Mouse (Mus musculus): ENCODE results near the gene Dazl. TPM values are rescaled to one million over a fixed set of nuclear protein-coding genes. Genes with fewer than 3 reads are reported as not detected.

The Dazl gene
- polyA plus RNA-seq, 1 experiment = 3.1 TPM

GRCm38 (mm10) chr17:50318810-50319209, 25.4 kb upstream of the Dazl start:
- Histone ChIP-seq H3K4me3 (ENCODE audit: insufficient read depth, low read length) (no peak overlapping the region), H3K4me1 (ENCODE audit: control insufficient read depth, insufficient read depth, low read length) (no peaks in the 10 kb centered on the region), H3K27ac (ENCODE audit: insufficient read depth, low read length) (no peak overlapping the region)
- TF ChIP-seq CTCF (IDR thresholded peaks at IDR 0.05; ENCODE audit: extremely low read depth, insufficient read depth, low read length) (no peak), POLR2A (IDR thresholded peaks at IDR 0.05; ENCODE audit: extremely low read depth, insufficient read depth, low read length) (no peak)

GRCm38 (mm10) chr17:50316216-50317150, 23.0 kb upstream of the Dazl start:
- TF ChIP-seq CTCF (IDR thresholded peaks at IDR 0.05; ENCODE audit: extremely low read depth, insufficient read depth, low read length) (no peak), POLR2A (IDR thresholded peaks at IDR 0.05; ENCODE audit: extremely low read depth, insufficient read depth, low read length) (no peak)
- Histone ChIP-seq H3K27ac (ENCODE audit: insufficient read depth, low read length) (no peak overlapping the region), H3K4me1 (ENCODE audit: control insufficient read depth, insufficient read depth, low read length) (no peaks in the 10 kb centered on the region), H3K4me3 (ENCODE audit: insufficient read depth, low read length) (no peak overlapping the region)

- peaks cover 1% of the 10 kb centered on the region; the same call in 1 of the 2 replicates for H3K4me1 ChIP-seq (ENCODE audit: control insufficient read depth, insufficient read depth, low read length)
- TF ChIP-seq POLR2A (IDR thresholded peaks at IDR 0.05; ENCODE audit: extremely low read depth, insufficient read depth, low read length) = no peak
- TF ChIP-seq CTCF (IDR thresholded peaks at IDR 0.05; ENCODE audit: extremely low read depth, insufficient read depth, low read length) = no peak
- H3K27ac ChIP-seq (ENCODE audit: insufficient read depth, low read length) = no peak overlapping the region
- H3K4me3 ChIP-seq (ENCODE audit: insufficient read depth, low read length) = no peak overlapping the region
Measured at GRCm38 (mm10) chr17:50310148-50310802, 16.8 kb upstream of the Dazl start.

GRCm38 (mm10) chr17:50309512-50310072, 16.2 kb upstream of the Dazl start:
- Histone ChIP-seq H3K4me1 (ENCODE audit: control insufficient read depth, insufficient read depth, low read length) (peaks cover 1% of the 10 kb centered on the region; the same call in 1 of the 2 replicates), H3K27ac (ENCODE audit: insufficient read depth, low read length) (no peak overlapping the region), H3K4me3 (ENCODE audit: insufficient read depth, low read length) (no peak overlapping the region)
- TF ChIP-seq POLR2A (IDR thresholded peaks at IDR 0.05; ENCODE audit: extremely low read depth, insufficient read depth, low read length) (no peak), CTCF (IDR thresholded peaks at IDR 0.05; ENCODE audit: extremely low read depth, insufficient read depth, low read length) (no peak)

DNA sequence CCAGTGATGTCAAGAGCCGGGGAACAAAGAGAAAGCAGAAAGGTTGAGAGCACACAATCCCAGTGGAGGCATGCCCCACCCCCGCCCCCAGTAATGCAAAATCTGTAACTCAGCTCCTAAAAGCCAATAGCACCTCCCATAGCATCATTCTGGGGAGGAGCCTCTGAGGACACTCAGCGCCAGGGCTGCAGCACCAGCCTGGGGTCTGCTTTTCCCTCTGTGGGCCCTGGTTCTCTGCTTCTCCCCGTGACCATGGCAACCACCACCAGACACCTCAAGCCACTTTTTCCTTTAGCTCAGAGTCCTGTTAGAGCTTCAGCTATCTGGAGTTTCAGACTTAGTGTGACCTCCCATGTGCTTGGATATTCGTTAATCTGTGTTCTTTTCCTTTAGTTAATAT, 15.4 kb upstream of the Dazl start:
- H3K4me3 ChIP-seq (ENCODE audit: insufficient read depth, low read length) = no peak overlapping the region
- H3K27ac ChIP-seq (ENCODE audit: insufficient read depth, low read length) = no peak overlapping the region
- H3K4me1 ChIP-seq (ENCODE audit: control insufficient read depth, insufficient read depth, low read length) = peaks cover 1% of the 10 kb centered on the region; the same call in 1 of the 2 replicates
- no peak for TF ChIP-seq CTCF (IDR thresholded peaks at IDR 0.05; ENCODE audit: extremely low read depth, insufficient read depth, low read length)
- TF ChIP-seq POLR2A (IDR thresholded peaks at IDR 0.05; ENCODE audit: extremely low read depth, insufficient read depth, low read length) = no peak

DNA sequence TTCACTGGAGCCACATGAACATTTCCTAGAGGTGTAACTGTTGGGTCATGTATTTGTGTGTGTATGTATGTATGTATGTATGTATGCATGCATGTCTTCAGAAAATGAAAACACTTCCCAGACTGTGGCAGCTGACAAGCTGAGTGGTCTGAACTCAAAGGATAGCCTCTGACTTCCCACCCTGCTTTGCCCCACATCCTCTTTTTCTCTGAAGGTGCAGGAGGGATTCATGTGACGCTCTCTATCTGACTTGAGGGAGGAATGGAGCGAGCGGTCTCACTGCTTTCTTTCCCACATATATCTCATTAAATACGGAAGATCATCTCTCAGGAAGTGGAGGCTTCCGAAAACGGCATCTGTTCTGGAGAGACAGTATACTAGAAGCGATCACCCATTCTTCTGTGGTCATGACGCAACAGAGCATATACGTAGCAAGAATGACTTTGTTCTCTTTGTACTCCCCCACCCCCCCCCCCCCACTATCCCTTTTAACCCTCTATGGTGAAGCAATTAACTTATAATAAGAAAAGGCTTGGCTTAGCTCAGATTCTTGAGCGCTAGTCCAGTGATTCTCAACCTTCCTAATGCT, 14.7 kb upstream of the Dazl start:
- no peak for TF ChIP-seq POLR2A (IDR thresholded peaks at IDR 0.05; ENCODE audit: extremely low read depth, insufficient read depth, low read length)
- no peak for TF ChIP-seq CTCF (IDR thresholded peaks at IDR 0.05; ENCODE audit: extremely low read depth, insufficient read depth, low read length)
- Histone ChIP-seq H3K4me1 (ENCODE audit: control insufficient read depth, insufficient read depth, low read length) (peaks cover 1% of the 10 kb centered on the region; the same call in 1 of the 2 replicates), H3K4me3 (ENCODE audit: insufficient read depth, low read length) (no peak overlapping the region), H3K27ac (ENCODE audit: insufficient read depth, low read length) (no peak overlapping the region)

- H3K4me3 ChIP-seq (ENCODE audit: insufficient read depth, low read length) = no peak overlapping the region
- no peak for TF ChIP-seq POLR2A (IDR thresholded peaks at IDR 0.05; ENCODE audit: extremely low read depth, insufficient read depth, low read length)
- no peak for TF ChIP-seq CTCF (IDR thresholded peaks at IDR 0.05; ENCODE audit: extremely low read depth, insufficient read depth, low read length)
- no peak overlapping the region for H3K27ac ChIP-seq (ENCODE audit: insufficient read depth, low read length)
- H3K4me1 ChIP-seq (ENCODE audit: control insufficient read depth, insufficient read depth, low read length) = no peaks in the 10 kb centered on the region
Measured at GRCm38 (mm10) chr17:50302867-50303266, 9.4 kb upstream of the Dazl start.

GRCm38 (mm10) chr17:50300171-50300841, 6.9 kb upstream of the Dazl start:
- Histone ChIP-seq H3K4me3 (ENCODE audit: insufficient read depth, low read length) (no peak overlapping the region), H3K4me1 (ENCODE audit: control insufficient read depth, insufficient read depth, low read length) (no peaks in the 10 kb centered on the region), H3K27ac (ENCODE audit: insufficient read depth, low read length) (no peak overlapping the region)
- no peak for TF ChIP-seq POLR2A (IDR thresholded peaks at IDR 0.05; ENCODE audit: extremely low read depth, insufficient read depth, low read length)
- no peak for TF ChIP-seq CTCF (IDR thresholded peaks at IDR 0.05; ENCODE audit: extremely low read depth, insufficient read depth, low read length)

DNA sequence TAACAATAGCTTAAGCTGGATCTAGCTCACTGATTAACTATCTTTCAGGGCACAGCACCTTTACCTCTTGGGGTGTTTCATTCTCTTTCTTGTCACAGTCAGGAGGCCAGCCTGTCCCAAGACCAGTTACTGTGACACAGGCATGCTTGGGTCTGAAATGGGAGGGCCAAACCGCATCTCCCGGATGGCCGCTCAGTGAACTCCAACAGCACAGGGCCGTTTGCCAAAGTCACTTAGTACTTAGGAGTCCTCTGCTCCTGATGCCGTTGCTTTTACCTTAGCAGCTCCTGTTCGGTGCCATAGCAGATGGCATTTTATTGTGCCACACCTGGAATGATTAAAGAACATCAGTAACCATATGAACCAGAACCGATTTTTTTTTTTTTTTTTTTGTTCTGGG, 5.4 kb upstream of the Dazl start:
- no peak overlapping the region for H3K27ac ChIP-seq (ENCODE audit: insufficient read depth, low read length)
- H3K4me1 ChIP-seq (ENCODE audit: control insufficient read depth, insufficient read depth, low read length) = no peaks in the 10 kb centered on the region
- TF ChIP-seq POLR2A (IDR thresholded peaks at IDR 0.05; ENCODE audit: extremely low read depth, insufficient read depth, low read length) (no peak), CTCF (IDR thresholded peaks at IDR 0.05; ENCODE audit: extremely low read depth, insufficient read depth, low read length) (no peak)
- H3K4me3 ChIP-seq (ENCODE audit: insufficient read depth, low read length) = no peak overlapping the region

Data from cortical plate, adult 2 months (tissue).